Mouse (Mus musculus) thymus, adult 2 months (tissue): ENCODE measurements around the gene Six1.

Experiments
- CTCF ChIP-seq: fragments of 200-500 bp; IDR thresholded peaks from 2 replicates; pipeline ENCODE4 v1.5.1; 2012; ENCODE audit warnings: mild to moderate bottlenecking, control low read depth, low read length, moderate library complexity, borderline replicate concordance; ENCODE audit not compliant: control insufficient read depth, poor library complexity, insufficient read depth; ENCODE audit errors: extremely low read depth
- POLR2A ChIP-seq: fragments of 200-500 bp; IDR thresholded peaks from 2 replicates; pipeline ENCODE4 v1.6.1; 2012; ENCODE audit warnings: mild to moderate bottlenecking, low read length, control low read depth, moderate library complexity; ENCODE audit not compliant: control insufficient read depth, poor library complexity, insufficient read depth; ENCODE audit errors: extremely low read depth

DNA sequence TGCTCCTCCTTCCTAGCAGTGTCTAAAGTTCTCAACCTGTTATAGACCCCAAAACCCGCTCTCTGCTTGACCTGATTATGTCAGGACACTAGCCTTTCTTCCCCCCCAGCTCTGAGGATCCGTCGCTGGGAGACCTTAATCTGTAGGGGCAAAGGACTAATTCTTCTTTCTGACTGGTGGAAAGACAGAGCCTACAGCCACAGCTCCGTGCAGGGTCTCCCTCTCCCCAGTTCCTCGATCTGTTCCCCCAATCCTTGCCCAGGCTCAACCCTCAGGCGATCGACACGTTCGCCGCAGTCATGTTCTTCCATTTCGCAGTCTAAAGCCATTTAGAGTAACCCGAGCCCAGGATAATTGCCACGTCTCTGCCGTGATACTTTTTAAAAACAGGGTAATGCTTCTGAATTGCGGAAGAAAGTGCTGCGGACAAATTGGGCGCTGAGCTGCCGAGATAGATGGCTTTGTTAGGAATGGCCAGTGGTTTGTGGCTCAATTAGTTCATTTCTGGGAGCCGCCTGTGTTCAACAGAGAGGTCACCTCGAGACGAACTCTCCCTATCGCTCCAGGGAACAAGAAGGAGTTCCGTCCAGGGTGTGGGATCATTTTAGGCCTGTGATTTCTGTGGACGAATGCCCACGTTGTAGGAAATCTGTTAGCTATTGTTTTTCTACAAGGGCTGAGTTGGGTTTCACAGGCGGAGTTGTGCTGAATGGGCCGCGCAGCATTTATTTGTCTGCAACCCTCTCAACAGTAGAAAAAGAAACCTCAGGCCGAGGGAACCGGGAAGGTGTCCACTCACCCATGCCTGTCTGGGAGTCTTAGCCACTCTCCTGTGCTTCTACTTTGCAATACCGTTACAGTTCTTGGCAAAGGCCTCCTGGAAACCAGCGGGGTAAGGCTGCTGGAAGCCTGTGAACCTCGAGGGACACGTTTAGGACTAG is 766 bp downstream of the Six1 start:
- TF ChIP-seq CTCF (no peak), POLR2A (no peak)
